Mouse (Mus musculus): Measurements from ENCODE around the gene Pygm.

- TF ChIP-seq CTCF (IDR thresholded peaks at IDR 0.05; ENCODE audit: control insufficient read depth, insufficient read depth, low read length), result no peak
- TF ChIP-seq POLR2A (IDR thresholded peaks at IDR 0.05; ENCODE audit: borderline replicate concordance, control insufficient read depth, low read depth, low read length), result no peak
Observed at GRCm38 (mm10) chr19:6352107-6352505, 32.1 kb upstream of the Pygm start.

All from bone marrow, adult 2 months (tissue).